Mouse (Mus musculus) layer of hippocampus, postnatal 10 days (tissue): ENCODE measurements around the gene Mlc1. TPM values are rescaled to one million over a fixed set of nuclear protein-coding genes. Genes with fewer than 3 reads are reported as not detected.

Source experiments
- DNase-seq, 2 experiments: peaks; one replicate each; pipeline ENCODE4 v3.0.0; 2021; ENCODE audit warnings: low spot score in 2 of 2
- total RNA-seq, 2 experiments: library from RNA; stranded (reverse); gene quantifications; 2 replicates each; pipeline ENCODE4 v1.2.3; 2021

Gene Mlc1
- total RNA-seq, 2 experiments from 2014 or later, result 138 to 141 TPM

- no peak for DNase-seq
Measured at GRCm38 (mm10) chr15:88942783-88943182, 36.0 kb downstream of the Mlc1 start.

- DNase-seq, result no peak
Measured at GRCm38 (mm10) chr15:88937291-88937650, 41.5 kb downstream of the Mlc1 start.

GRCm38 (mm10) chr15:88936619-88937290, 42.1 kb downstream of the Mlc1 start:
- no peak for DNase-seq

GRCm38 (mm10) chr15:88934141-88934540, 44.7 kb downstream of the Mlc1 start:
- peak in 1 of 2 experiments; percentile 48 for DNase-seq

GRCm38 (mm10) chr15:88932667-88933066, 46.1 kb downstream of the Mlc1 start:
- DNase-seq, result no peak

GRCm38 (mm10) chr15:88921992-88922310, 56.9 kb downstream of the Mlc1 start:
- DNase-seq, result no peak

- peak; percentile 81 to 83 for DNase-seq
Measured at GRCm38 (mm10) chr15:88921131-88921991, 57.4 kb downstream of the Mlc1 start.

- DNase-seq, result no peak
Measured at GRCm38 (mm10) chr15:88920065-88920464, 58.7 kb downstream of the Mlc1 start.

- no peak for DNase-seq
Measured at GRCm38 (mm10) chr15:88919328-88919727, 59.5 kb downstream of the Mlc1 start.

- no peak for DNase-seq
Measured at GRCm38 (mm10) chr15:88917126-88917525, 61.7 kb downstream of the Mlc1 start.

- no peak for DNase-seq
Measured at GRCm38 (mm10) chr15:88916366-88916765, 62.4 kb downstream of the Mlc1 start.

- no peak for DNase-seq
Measured at GRCm38 (mm10) chr15:88915046-88915445, 63.8 kb downstream of the Mlc1 start.

GRCm38 (mm10) chr15:88906347-88906746, 72.5 kb downstream of the Mlc1 start:
- DNase-seq, result no peak

Other genes with a start within 250 kb of the Mlc1 start
- 10 to 100 TPM; 51.7 to 58.7 TPM for gene Brd1, start 244.8 kb downstream of the Mlc1 start, total RNA-seq
- 10 to 100 TPM; 14.6 to 17.2 TPM for gene Zbed4, start 227.3 kb downstream of the Mlc1 start, total RNA-seq
- gene Alg12, start 159.7 kb downstream of the Mlc1 start, total RNA-seq, result 10 to 100 TPM in 1 of 2 experiments, 1 to 10 TPM in 1; 9.8 to 10.3 TPM
- 10 to 100 TPM; 19.8 to 20.5 TPM for gene Creld2, start 159.4 kb downstream of the Mlc1 start, total RNA-seq
- gene Pim3, start 116.8 kb downstream of the Mlc1 start, total RNA-seq, result 10 to 100 TPM; 35.7 to 39.5 TPM
- gene Ttll8, start 24.6 kb downstream of the Mlc1 start, total RNA-seq, result 1 to 10 TPM; 3.1 to 3.5 TPM
- not detected for gene Mov10l1, start 3.9 kb upstream of the Mlc1 start, total RNA-seq
- gene Panx2, start 80.7 kb upstream of the Mlc1 start, total RNA-seq, result 100 to 1,000 TPM; 119 to 121 TPM
- gene Trabd, start 96.1 kb upstream of the Mlc1 start, total RNA-seq, result 10 to 100 TPM; 22.7 to 26.2 TPM
- gene Selenoo, start 110.1 kb upstream of the Mlc1 start, total RNA-seq, result 10 to 100 TPM; 21.4 to 21.5 TPM
- gene Tubgcp6, start 144.1 kb upstream of the Mlc1 start, total RNA-seq, result 10 to 100 TPM; 26.5 to 30.0 TPM
- 10 to 100 TPM; 17.2 to 19.4 TPM for gene Hdac10, start 149.7 kb upstream of the Mlc1 start, total RNA-seq
- 1 to 10 TPM; 4.0 to 5.5 TPM for gene Mapk12, start 161.7 kb upstream of the Mlc1 start, total RNA-seq
- 10 to 100 TPM; 18.4 to 25.3 TPM for gene Mapk11, start 170.6 kb upstream of the Mlc1 start, total RNA-seq
- 10 to 100 TPM; 65.4 to 78.2 TPM for gene Plxnb2, start 201.8 kb upstream of the Mlc1 start, total RNA-seq
- gene Dennd6b, start 217.5 kb upstream of the Mlc1 start, total RNA-seq, result 10 to 100 TPM; 33.1 to 37.5 TPM
- 100 to 1,000 TPM; 159 to 174 TPM for gene Ppp6r2, start 232.5 kb upstream of the Mlc1 start, total RNA-seq